Mouse (Mus musculus) megakaryocyte, embryonic 14.5 days (primary cell): Measurements from ENCODE around the gene Cnih3. TPM values are rescaled to one million over a fixed set of nuclear protein-coding genes. Genes with fewer than 3 reads are reported as not detected.

Experiments
- H3K27me3 ChIP-seq: replicated peaks from 2 replicates; pipeline ENCODE3; 2012; ENCODE audit warnings: inconsistent platforms
- H3K36me3 ChIP-seq: replicated peaks from 2 replicates; pipeline ENCODE3; 2012; ENCODE audit warnings: low read length, inconsistent platforms, mixed read lengths
- H3K4me1 ChIP-seq: 2 replicates; pipeline ENCODE4 v1.6.1; 2012; ENCODE audit warnings: inconsistent platforms
- H3K4me3 ChIP-seq: replicated peaks from 2 replicates; pipeline ENCODE3; 2012; ENCODE audit warnings: moderate library complexity, mild to moderate bottlenecking, inconsistent platforms
- H3K9me3 ChIP-seq: 2 replicates; pipeline ENCODE4 v1.6.1; 2012; ENCODE audit warnings: inconsistent platforms
- FLI1 ChIP-seq: IDR thresholded peaks from 2 replicates; pipeline ENCODE4 v1.6.1; 2012; ENCODE audit warnings: low read length, inconsistent platforms, mixed read lengths
- GATA1 ChIP-seq: IDR thresholded peaks from 3 replicates; pipeline ENCODE4 v1.6.1; 2012; ENCODE audit warnings: mixed read lengths, low read length, inconsistent platforms, borderline replicate concordance
- polyA plus RNA-seq: library from polyadenylated mRNA; stranded (reverse); fragments of >175 nt; gene quantifications from 2 replicates; pipeline ENCODE4 v1.2.3, GENCODE M21; 2012; ENCODE audit warnings: low replicate concordance; ENCODE audit not compliant: insufficient read depth

Cnih3 gene
- polyA plus RNA-seq = not detected in 2 replicates

GRCm38 (mm10) chr1:181352367-181353199 lies at the start of gene Cnih3:
Gene Cnih3, plus strand, starts transcription at chr1:181352628.
- no peaks in the 10 kb centered on the region for H3K36me3 ChIP-seq
- H3K4me1 ChIP-seq = peaks cover 24% of the 10 kb centered on the region
- TF ChIP-seq FLI1 = no peak
- TF ChIP-seq GATA1 = no peak
- peak within 1 kb of the TSS; percentile 89 for H3K4me3 ChIP-seq
- H3K9me3 ChIP-seq = peaks cover 7% of the 10 kb centered on the region; the same call in 1 of the 2 replicates
- peaks cover 86% of the 10 kb centered on the region for H3K27me3 ChIP-seq

- Histone ChIP-seq H3K4me1 (no peaks in the 10 kb centered on the region), H3K36me3 (no peaks in the 10 kb centered on the region), H3K4me3 (no peak overlapping the region), H3K9me3 (peaks cover 12% of the 10 kb centered on the region), H3K27me3 (peaks cover 19% of the 10 kb centered on the region)
- TF ChIP-seq FLI1 = no peak
- TF ChIP-seq GATA1 = no peak
Observed at GRCm38 (mm10) chr1:181307981-181308380, 44.4 kb upstream of the Cnih3 start.

- peaks cover 29% of the 10 kb centered on the region for H3K27me3 ChIP-seq
- H3K9me3 ChIP-seq = peaks cover 20% of the 10 kb centered on the region
- no peak overlapping the region for H3K4me3 ChIP-seq
- no peaks in the 10 kb centered on the region for H3K4me1 ChIP-seq
- no peaks in the 10 kb centered on the region for H3K36me3 ChIP-seq
- TF ChIP-seq FLI1 (no peak), GATA1 (no peak)
Observed at GRCm38 (mm10) chr1:181310712-181311111, 41.7 kb upstream of the Cnih3 start.

DNA sequence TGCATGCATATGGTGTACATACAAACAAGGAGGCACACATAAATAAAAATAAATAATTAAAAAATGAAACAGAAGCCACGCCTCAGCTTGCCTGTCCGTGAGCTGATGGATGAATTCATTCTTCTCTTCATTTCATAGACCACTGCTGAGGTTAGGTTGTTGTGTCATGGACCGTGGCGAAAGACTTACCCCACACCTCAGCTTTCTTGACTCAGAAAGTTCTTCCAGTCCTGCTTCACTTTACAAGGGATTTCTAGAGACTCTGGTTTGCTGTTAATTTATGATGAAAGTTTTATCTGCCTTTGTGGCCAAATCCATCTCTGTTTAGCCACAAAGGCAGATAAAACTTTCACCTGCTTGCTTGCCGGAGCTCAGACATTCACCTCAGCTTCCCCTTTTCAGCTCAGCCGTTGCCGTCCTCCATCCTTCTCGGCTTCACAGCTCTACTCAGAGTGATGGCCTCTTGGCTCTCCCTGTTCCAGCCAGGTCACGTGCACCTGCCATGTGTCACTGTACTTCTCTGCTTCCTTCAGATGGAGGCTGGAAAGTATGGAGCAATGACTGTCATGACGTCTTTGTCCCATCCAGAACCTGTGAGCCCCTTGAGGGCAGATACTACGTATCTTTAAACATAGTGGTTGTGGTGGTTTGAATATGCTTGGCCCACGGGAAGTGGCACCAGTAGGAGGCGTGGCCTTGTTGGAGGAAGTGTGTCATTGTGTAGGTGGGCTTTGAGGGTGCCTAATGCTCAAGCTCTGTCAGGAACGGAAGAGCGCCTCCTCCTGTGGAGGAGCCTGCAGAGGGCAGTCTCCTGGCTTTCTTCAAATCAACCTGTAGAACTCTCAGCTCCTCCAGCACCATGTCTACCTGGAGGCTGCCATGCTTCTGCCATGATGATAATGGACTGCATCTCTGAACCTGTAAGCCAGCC lies 40.0 kb upstream of the Cnih3 start:
- TF ChIP-seq GATA1 = no peak
- TF ChIP-seq FLI1 = no peak
- H3K27me3 ChIP-seq = peaks cover 36% of the 10 kb centered on the region

GRCm38 (mm10) chr1:181313046-181313415 lies 39.4 kb upstream of the Cnih3 start:
- Histone ChIP-seq H3K9me3 (peaks cover 20% of the 10 kb centered on the region), H3K36me3 (no peaks in the 10 kb centered on the region), H3K4me1 (peaks cover 10% of the 10 kb centered on the region), H3K27me3 (peaks cover 36% of the 10 kb centered on the region), H3K4me3 (no peak overlapping the region)
- TF ChIP-seq FLI1 = no peak
- TF ChIP-seq GATA1 = no peak

More for the DNA sequence above, 40.0 kb upstream of the Cnih3 start:
- H3K4me3 ChIP-seq = peak overlapping the region; percentile 16
- H3K4me1 ChIP-seq = peaks cover 6% of the 10 kb centered on the region; the same call in 1 of the 2 replicates
- no peaks in the 10 kb centered on the region for H3K36me3 ChIP-seq
- H3K9me3 ChIP-seq = peaks cover 20% of the 10 kb centered on the region

GRCm38 (mm10) chr1:181314301-181314700 lies 38.1 kb upstream of the Cnih3 start:
- peaks cover 15% of the 10 kb centered on the region for H3K4me1 ChIP-seq
- peaks cover 32% of the 10 kb centered on the region for H3K27me3 ChIP-seq
- no peak overlapping the region for H3K4me3 ChIP-seq
- no peaks in the 10 kb centered on the region for H3K36me3 ChIP-seq
- peaks cover 21% of the 10 kb centered on the region for H3K9me3 ChIP-seq
- TF ChIP-seq GATA1 = no peak
- no peak for TF ChIP-seq FLI1

GRCm38 (mm10) chr1:181315350-181315749 lies 37.1 kb upstream of the Cnih3 start:
- H3K4me3 ChIP-seq = no peak overlapping the region
- H3K36me3 ChIP-seq = no peaks in the 10 kb centered on the region
- TF ChIP-seq GATA1 (no peak), FLI1 (no peak)
- peaks cover 15% of the 10 kb centered on the region for H3K4me1 ChIP-seq
- peaks cover 28% of the 10 kb centered on the region for H3K9me3 ChIP-seq
- H3K27me3 ChIP-seq = peaks cover 37% of the 10 kb centered on the region

DNA sequence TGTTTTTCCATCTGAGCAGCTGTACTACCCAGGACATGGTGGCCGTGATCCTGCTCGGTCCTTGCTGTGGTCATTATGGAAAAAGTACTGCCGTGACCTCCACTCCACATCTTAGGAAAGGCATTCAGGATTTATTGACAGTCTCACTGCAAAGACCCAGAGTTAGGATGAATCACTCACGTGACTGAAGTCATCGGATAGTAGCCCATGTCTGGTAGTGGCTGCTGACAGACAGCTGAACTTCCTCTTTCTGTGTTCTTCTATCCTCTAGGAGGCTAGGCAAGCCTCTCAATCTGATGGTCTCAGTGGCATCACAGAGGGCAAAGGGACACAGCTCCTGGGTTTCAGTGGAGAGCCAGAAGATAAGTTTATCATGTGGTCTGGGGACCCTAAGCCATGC lies 35.9 kb upstream of the Cnih3 start:
- Histone ChIP-seq H3K4me3 (no peak overlapping the region), H3K27me3 (peaks cover 40% of the 10 kb centered on the region), H3K9me3 (peaks cover 40% of the 10 kb centered on the region), H3K36me3 (no peaks in the 10 kb centered on the region), H3K4me1 (peaks cover 15% of the 10 kb centered on the region)
- TF ChIP-seq GATA1 = no peak
- no peak for TF ChIP-seq FLI1

DNA sequence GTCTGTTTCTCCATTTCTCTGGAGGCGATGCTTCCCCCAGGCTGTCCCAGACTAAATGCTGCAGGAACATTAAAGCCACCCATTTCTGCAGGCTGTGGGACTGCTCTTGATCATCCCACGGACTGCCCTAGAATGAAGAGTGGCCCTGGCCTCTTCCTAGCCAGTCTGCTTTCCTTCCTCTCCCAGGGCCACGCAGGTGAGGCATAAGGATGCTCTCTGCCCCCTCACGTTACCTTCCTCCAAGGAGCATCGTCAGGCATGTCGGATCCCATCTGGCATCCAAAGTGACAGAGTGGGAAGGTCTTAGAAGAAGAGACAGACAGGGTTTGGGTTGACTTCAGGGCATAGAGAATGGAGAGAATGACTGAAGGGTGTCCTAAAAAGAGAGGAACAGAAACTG lies 33.0 kb upstream of the Cnih3 start:
- TF ChIP-seq FLI1 (no peak), GATA1 (no peak)
- Histone ChIP-seq H3K4me3 (no peak overlapping the region), H3K27me3 (peaks cover 38% of the 10 kb centered on the region), H3K36me3 (no peaks in the 10 kb centered on the region), H3K9me3 (peaks cover 30% of the 10 kb centered on the region), H3K4me1 (peaks cover 15% of the 10 kb centered on the region)

DNA sequence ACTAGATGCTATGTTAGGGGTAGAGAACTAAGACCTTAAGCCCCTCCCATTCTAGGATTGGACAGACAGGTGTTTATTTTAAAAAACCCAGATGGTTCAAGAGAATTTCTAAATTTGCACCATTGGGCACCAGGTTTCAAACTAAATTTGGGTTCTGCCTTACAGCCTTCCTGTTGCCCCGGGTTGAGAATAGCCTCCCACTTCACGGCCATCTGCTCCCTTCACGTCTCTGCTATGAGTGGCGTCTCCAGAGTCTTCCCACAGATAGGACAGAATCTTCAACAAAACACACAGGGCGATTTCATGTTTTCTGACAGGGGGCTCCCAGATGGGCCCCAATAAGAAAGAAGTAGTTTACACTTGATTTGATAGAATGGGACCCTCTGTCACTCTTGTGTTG lies 31.3 kb upstream of the Cnih3 start:
- TF ChIP-seq GATA1 = no peak
- TF ChIP-seq FLI1 = no peak

More for the DNA sequence above, 31.3 kb upstream of the Cnih3 start:
- Histone ChIP-seq H3K27me3 (peaks cover 36% of the 10 kb centered on the region), H3K4me1 (peaks cover 15% of the 10 kb centered on the region), H3K4me3 (no peak overlapping the region), H3K9me3 (peaks cover 30% of the 10 kb centered on the region), H3K36me3 (no peaks in the 10 kb centered on the region)
